ENCODE assay signal across 21 mouse cellular contexts in the genomic region with DNA sequence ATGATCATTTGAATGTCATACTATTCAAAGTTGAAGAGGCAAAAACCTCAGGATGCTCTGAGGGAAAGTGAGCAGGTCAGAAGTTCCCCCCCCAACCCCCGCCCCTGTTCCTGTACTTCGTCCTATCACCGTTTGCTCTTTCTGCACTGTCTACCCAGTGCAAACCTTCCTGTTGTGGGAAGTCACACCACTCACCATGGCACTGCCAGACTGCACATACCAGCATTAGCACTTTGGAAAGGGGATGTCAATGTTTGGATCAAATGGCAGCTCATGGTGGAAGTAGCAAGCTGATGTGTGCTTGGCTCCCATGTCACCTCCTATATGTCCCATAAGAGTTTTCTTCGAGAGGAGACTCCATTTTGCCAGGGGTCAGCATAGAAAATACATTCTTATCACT.
A peak's percentile ranks its signal among the peaks of the same experiment; 100 is the strongest.
DNase-seq lines count a peak whose midpoint lies in the region; ATAC-seq lines count a peak whose summit lies in the region.
"Had no signal": no experiment of that assay in that cellular context is flagged by ENCODE, and none has a peak within 500 bp of the region (broad histone marks: within the 10 kb centered on the region; RNA-seq: fewer than 3 reads in every experiment).

No protein-coding gene starts in this region.

- H3K27me3 ChIP-seq in forebrain, embryonic 12.5 days, result no peaks in the 10 kb centered on the region
- H3K27me3 ChIP-seq in hindbrain, embryonic 14.5 days (ENCODE audit: control insufficient read depth, insufficient read depth, low read length), result no peaks in the 10 kb centered on the region
- no peaks in the 10 kb centered on the region for H3K27me3 ChIP-seq in midbrain, embryonic 16.5 days (ENCODE audit: control insufficient read depth, insufficient read depth, low read depth, low read length)
- no peaks in the 10 kb centered on the region for H3K27me3 ChIP-seq in limb, embryonic 10.5 days (ENCODE audit: low read depth, poor library complexity, severe bottlenecking)
- H3K27me3 ChIP-seq: kidney, embryonic 15.5 days; limb, embryonic 13.5 days; liver, embryonic 15.5 days; stomach, embryonic 15.5 days had no signal

- H3K9me3 ChIP-seq in forebrain, embryonic 12.5 days, result no peaks in the 10 kb centered on the region
- no peaks in the 10 kb centered on the region for H3K9me3 ChIP-seq in hindbrain, embryonic 14.5 days (ENCODE audit: control insufficient read depth, low read length)
- no peaks in the 10 kb centered on the region for H3K9me3 ChIP-seq in midbrain, embryonic 16.5 days (replicated peaks; ENCODE audit: control insufficient read depth, low read length, poor library complexity, severe bottlenecking)
- no peaks in the 10 kb centered on the region for H3K9me3 ChIP-seq in limb, embryonic 10.5 days (replicated peaks)
- H3K9me3 ChIP-seq: heart, embryonic 10.5 days; kidney, embryonic 15.5 days; limb, embryonic 13.5 days; liver, embryonic 15.5 days; stomach, embryonic 15.5 days had no signal

- no peak overlapping the region for H3K4me3 ChIP-seq in forebrain, embryonic 12.5 days (replicated peaks)
- H3K4me3 ChIP-seq in hindbrain, embryonic 14.5 days (replicated peaks; ENCODE audit: low read length), result no peak overlapping the region
- no peak overlapping the region for H3K4me3 ChIP-seq in midbrain, embryonic 16.5 days (ENCODE audit: low read depth, low read length)
- no peak overlapping the region for H3K4me3 ChIP-seq in limb, embryonic 10.5 days
- H3K4me3 ChIP-seq: heart, embryonic 10.5 days; kidney, embryonic 15.5 days; limb, embryonic 13.5 days; liver, embryonic 15.5 days; myocyte; stomach, embryonic 15.5 days had no signal

- no peak overlapping the region for H3K9ac ChIP-seq in forebrain, embryonic 12.5 days
- H3K9ac ChIP-seq in hindbrain, embryonic 14.5 days, result no peak overlapping the region
- no peak overlapping the region for H3K9ac ChIP-seq in midbrain, embryonic 16.5 days (ENCODE audit: low read depth, low read length)
- H3K9ac ChIP-seq: kidney, embryonic 15.5 days; limb, embryonic 13.5 days; liver, embryonic 15.5 days; stomach, embryonic 15.5 days had no signal

- ATAC-seq in forebrain, embryonic 12.5 days (ENCODE audit: low FRiP score), result 0 out of 2 replicates have a peak, but pooled peaks have one; percentile 34
- ATAC-seq in hindbrain, embryonic 14.5 days (ENCODE audit: low FRiP score), result no peak
- ATAC-seq in midbrain, embryonic 16.5 days, result 0 out of 2 replicates have a peak, but pooled peaks have one; percentile 49
- ATAC-seq: CD4-positive, CD25-positive, alpha-beta regulatory T cell, adult 4 months; lung, postnatal 0 days had no signal

- WGBS in forebrain, embryonic 12.5 days, result 76% methylated on average over 4 of the region's 4 CpGs
- WGBS in hindbrain, embryonic 14.5 days, result 75% methylated on average over 4 of the region's 4 CpGs
- WGBS in midbrain, embryonic 16.5 days, result 77% methylated on average over 4 of the region's 4 CpGs
- WGBS in limb, embryonic 10.5 days, result 90% methylated on average over 4 of the region's 4 CpGs

- H3K27ac ChIP-seq in forebrain, embryonic 12.5 days, result peak overlapping the region; percentile 59
- H3K27ac ChIP-seq in hindbrain, embryonic 14.5 days, result peak overlapping the region; percentile 69
- peak overlapping the region; percentile 84 for H3K27ac ChIP-seq in midbrain, embryonic 16.5 days (ENCODE audit: low read length)
- H3K27ac ChIP-seq in limb, embryonic 10.5 days, result no peak overlapping the region
- H3K27ac ChIP-seq: heart, embryonic 10.5 days; kidney, embryonic 15.5 days; limb, embryonic 13.5 days; liver, embryonic 15.5 days; stomach, embryonic 15.5 days had no signal

- H3K4me1 ChIP-seq in forebrain, embryonic 12.5 days, result peaks cover 12% of the 10 kb centered on the region
- peaks cover 11% of the 10 kb centered on the region; the same call in 1 of the 2 replicates for H3K4me1 ChIP-seq in hindbrain, embryonic 14.5 days (replicated peaks; ENCODE audit: control insufficient read depth, insufficient read depth, low read length)
- peaks cover 22% of the 10 kb centered on the region for H3K4me1 ChIP-seq in midbrain, embryonic 16.5 days (ENCODE audit: control insufficient read depth, insufficient read depth, low read length)
- H3K4me1 ChIP-seq in limb, embryonic 10.5 days, result peaks cover 11% of the 10 kb centered on the region
- H3K4me1 ChIP-seq: heart, embryonic 10.5 days; kidney, embryonic 15.5 days; limb, embryonic 13.5 days; liver, embryonic 15.5 days; stomach, embryonic 15.5 days had no signal

- no peak overlapping the region for H3K4me2 ChIP-seq in forebrain, embryonic 12.5 days
- 0 out of 2 replicates have a peak overlapping the region, but pooled peaks have one; percentile 36 for H3K4me2 ChIP-seq in hindbrain, embryonic 14.5 days (replicated peaks)
- no peak overlapping the region for H3K4me2 ChIP-seq in midbrain, embryonic 16.5 days (ENCODE audit: low read length)
- H3K4me2 ChIP-seq: kidney, embryonic 15.5 days; limb, embryonic 13.5 days; liver, embryonic 15.5 days; stomach, embryonic 15.5 days had no signal

- H3K36me3 ChIP-seq in forebrain, embryonic 12.5 days (replicated peaks), result no peaks in the 10 kb centered on the region
- H3K36me3 ChIP-seq in hindbrain, embryonic 14.5 days (replicated peaks; ENCODE audit: control insufficient read depth, insufficient read depth), result no peaks in the 10 kb centered on the region
- no peaks in the 10 kb centered on the region for H3K36me3 ChIP-seq in midbrain, embryonic 16.5 days (ENCODE audit: control insufficient read depth, insufficient read depth, low read length)
- H3K36me3 ChIP-seq in limb, embryonic 10.5 days, result no peaks in the 10 kb centered on the region
- H3K36me3 ChIP-seq: G1E; heart, embryonic 10.5 days; kidney, embryonic 15.5 days; limb, embryonic 13.5 days; liver, embryonic 15.5 days; stomach, embryonic 15.5 days had no signal

- peak; percentile 23 to 35 for DNase-seq in cerebellum, postnatal 10 days
- DNase-seq in cerebellum, adult 11 months, result no peak
- no peak for DNase-seq in hindbrain, embryonic 14.5 days (ENCODE audit: low spot score)
- DNase-seq in cerebellum, postnatal 36 days, result no peak
- no peak for DNase-seq in limb, embryonic 10.5 days (ENCODE audit: low spot score)
- no peak for DNase-seq in frontal cortex, adult 2 months (ENCODE audit: extremely low spot score in 1 of 2, low spot score in 1 of 2)
- DNase-seq: adrenal gland, postnatal 36 days; gastrocnemius, postnatal 36 days; heart, postnatal 10 days; spleen, adult 18-20 months had no signal

Comparison
In these comparisons a context has a peak if more than half of its experiments do, and no peak if none do; other contexts are left out.
1. DNase-seq: peak in cerebellum, postnatal 10 days (2 of 2); none in cerebellum, adult 11 months (single experiment), hindbrain, embryonic 14.5 days (single experiment), cerebellum, postnatal 36 days (0 of 2), limb, embryonic 10.5 days (single experiment) and frontal cortex, adult 2 months (0 of 2).